Mouse (Mus musculus) retina, postnatal 7 days (tissue): Measurements from ENCODE around the gene Pml.

Experiments
- DNase-seq: peaks from one replicate; pipeline ENCODE4 v3.0.0-alpha.2; 2012; ENCODE audit warnings: low read depth, low spot score

Pml gene

GRCm38 (mm10) chr9:58201861-58202549 is 47.6 kb downstream of the Pml start:
- no peak for DNase-seq

- no peak for DNase-seq
Measured at GRCm38 (mm10) chr9:58201091-58201842, 48.3 kb downstream of the Pml start.

DNA sequence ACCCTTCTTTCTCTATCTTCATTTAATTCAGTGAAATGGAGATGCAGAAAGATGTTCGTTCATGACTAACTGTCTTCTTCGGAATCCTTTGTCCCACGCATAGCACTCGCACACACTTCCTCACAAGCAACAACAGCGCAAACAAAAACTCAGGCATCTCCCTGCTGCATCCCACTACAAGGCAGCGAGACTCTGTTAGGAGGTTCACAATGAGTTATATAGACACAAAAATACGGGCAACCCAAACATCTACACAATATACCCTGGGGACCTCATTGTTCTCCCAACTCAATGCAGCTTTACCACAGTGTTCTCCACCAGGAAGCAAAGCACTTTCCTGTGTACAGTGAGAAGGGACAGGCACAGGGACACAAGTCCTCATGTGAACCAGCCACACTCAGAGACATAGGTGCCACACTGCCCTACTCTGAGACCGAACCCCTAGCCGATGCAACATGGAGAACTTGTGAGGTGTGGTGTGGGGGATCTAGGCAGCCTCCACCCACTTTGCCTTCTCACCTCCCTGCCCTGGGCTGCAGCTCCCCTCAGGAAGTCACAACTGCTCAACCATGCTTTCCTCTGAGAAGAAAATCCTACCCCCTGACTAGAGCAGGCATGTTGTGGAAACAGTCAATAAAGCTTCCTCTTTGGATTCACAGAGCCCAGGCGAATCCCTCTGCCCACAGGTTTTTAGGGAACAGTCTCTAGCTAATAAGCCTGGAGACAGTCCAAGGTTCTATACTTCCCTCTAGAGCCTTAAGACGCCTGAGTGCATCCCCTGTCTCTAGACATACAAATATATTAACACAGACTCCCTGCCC is 49.1 kb downstream of the Pml start:
- DNase-seq = no peak

DNA sequence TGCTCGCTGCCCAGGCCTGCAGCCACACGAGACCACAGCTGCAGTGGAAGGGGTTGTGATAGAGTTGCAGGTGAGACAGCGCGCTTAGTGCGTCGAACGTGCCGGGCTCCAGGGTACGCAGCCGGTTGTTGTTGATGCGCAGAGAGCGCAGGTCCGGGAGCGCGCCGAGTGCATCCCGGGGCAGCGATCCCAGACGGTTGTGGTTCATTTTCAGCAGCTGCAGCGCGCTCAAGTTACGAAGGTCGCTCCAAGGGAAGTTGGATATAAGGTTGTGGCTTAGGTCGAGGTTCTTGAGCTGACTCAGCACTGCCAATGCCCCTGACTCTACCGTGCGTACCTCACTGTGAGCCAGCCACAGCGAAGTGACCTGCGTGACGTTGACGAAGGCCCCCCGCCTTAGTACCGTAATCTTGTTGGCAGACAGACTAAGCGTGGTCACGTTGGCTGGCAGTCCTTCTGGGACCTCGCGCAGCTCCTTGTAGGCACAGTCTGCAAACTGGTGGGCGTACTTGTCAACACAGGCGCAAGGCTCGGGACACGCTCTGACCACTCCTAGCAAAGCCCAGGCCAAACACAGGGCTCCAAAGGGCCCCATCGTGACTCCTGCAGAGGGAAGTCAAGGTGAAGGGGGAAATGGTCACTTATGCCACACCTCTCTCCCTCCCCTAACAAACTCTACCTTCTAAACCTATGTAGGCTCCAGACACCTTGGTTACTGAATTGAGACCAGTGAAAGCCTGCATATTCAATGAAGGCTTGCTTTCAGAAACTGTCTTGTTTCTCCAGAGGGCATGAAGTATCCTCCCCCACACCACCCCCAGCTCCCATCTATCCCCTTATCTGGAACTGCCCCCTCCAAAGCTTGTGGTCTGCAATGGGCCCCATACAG is 50.0 kb downstream of the Pml start:
- no peak for DNase-seq

GRCm38 (mm10) chr9:58198801-58199371 is 50.7 kb downstream of the Pml start:
- DNase-seq = no peak

DNA sequence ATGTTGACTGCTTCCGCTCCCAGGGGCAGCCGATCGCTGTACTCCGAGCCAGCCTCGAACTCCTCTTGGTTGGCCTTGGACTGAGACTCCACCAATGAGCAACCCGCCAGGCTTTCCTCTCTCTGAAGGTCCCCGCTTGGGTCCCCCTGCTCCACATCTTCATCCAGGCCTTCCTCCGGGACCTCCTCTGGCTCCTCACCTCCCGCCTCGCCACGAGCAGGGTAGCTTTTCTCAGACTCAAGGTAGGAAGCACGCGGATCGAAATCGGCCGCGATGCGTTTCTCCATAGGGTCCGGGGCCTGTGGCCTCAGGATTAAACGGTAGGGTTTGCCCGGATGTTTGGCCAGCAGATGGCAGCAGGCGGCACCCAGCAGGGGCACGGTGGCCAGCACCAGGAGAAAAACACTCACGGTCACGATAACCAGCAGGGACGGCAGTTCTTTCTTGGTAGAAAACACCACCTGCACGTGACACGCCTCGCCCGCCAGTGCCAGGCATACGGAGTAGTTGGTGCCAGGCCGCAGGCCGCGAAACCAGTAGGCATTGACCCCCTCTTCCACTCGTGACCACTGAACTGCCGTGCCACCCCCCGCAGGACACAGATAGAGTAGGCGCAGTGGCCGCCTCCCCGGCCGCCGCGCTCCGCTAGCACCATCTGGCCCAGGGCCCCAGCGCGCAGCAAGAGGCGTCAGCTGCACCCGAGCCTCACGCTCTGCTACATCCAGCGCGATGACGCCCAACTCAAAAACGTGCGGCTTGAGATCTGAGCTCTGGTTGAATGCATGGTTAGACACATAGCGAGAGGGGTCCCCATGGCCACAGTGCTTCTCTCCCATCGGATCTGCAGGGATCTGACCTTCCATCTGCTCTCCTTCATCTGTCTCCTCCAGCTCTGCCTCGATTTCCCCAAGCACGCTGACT is 51.5 kb downstream of the Pml start:
- no peak for DNase-seq

- no peak for DNase-seq
Measured at GRCm38 (mm10) chr9:58196610-58197567, 52.7 kb downstream of the Pml start.

DNA sequence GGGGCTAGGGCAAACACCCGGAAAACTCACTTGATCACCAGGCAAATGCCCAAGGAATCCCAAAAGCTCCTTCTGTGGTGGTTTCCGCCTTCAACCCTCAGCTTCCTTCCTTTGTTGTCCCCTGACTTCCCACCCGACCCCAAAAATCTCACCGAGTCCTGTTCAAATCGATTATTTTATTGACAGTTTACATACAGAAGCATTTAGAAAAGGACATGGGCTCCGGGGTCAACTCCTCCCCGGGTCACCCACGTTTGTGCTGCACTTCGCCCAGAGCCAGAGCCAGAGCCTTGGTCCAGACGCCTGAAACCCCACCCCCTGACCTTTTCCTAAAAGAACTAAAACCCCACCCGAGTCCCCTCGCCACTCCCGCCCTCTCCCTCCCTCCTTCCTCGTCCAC is 53.4 kb downstream of the Pml start:
- no peak for DNase-seq

DNA sequence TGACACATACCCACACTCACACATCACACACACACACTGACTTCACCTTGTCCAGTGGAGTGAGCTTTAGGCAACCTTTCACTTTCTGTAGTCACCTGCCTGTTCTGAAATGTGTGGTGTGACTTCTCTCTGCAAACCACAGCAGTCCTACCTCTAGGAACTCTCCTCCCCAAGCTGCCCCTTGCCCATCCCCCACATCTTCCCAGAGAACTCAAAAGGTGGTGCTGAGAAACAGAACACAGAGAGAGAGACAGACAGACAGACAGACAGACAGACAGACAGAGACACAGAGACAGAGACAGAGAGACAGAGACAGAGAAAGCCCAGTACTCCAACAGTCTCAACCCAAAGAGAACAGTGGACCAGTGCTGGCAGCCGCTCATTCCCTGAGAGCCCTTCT is 53.9 kb downstream of the Pml start:
- no peak for DNase-seq

DNA sequence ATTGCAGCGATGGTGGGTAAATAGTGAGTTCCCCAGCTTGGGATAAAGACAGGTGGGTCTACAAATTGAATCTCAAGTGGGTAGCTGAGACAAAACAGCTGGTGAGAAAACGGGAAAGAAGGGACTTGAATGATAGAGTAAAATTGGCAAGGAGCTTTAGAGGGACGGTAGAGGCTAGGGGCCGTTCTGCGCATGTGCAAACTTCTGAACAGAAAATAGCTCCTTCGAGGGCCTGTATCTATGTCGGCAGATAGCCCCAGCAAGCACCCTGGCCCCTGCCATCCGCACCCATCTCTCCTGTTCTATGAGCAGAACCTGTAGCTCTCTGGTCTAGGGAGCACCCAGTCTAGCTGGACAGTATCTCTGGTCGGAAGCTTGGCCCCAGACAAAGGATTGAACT is 55.4 kb downstream of the Pml start:
- no peak for DNase-seq

DNA sequence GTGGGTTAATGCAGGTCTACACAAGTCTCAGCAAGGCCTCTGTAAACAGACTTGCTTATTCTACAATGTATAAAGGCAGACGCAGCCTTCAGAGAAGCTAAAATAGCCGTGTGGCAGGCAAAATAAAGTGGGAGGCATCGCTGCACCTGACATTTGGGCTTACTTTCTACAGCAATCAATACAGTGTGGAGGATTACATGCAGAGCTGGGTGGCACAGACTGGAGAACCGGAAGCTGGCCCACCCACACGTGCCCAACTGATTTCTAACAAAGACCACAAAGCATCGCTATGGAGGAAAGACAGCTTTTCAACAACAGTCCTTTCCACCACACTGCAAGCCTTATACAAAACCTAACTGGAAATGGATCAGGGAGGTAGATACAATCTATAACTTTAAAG is 65.1 kb downstream of the Pml start:
- DNase-seq = no peak

- no peak for DNase-seq
Measured at GRCm38 (mm10) chr9:58179390-58179789, 70.2 kb downstream of the Pml start.

DNA sequence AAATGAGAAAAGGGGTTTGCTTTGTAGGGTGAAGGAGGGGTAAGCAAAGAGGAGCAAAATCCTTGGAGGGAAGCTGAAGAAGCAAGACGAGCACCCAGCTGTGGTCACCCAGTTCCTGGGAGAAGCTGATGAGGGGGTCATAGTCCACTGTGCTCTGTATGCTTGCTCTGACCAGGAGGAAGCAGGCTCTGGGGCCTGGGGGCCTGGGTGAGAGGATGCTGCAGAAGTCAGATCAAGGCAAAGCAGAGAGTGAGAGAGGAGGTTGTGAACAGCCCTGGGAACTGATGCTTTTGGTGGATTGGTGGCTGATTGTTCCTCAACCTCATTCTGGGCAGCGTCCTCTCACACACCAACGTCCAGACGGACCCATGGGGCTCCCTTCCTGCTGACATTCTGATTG is 72.4 kb downstream of the Pml start:
- no peak for DNase-seq

- no peak for DNase-seq
Measured at GRCm38 (mm10) chr9:58175745-58176487, 73.7 kb downstream of the Pml start.

DNA sequence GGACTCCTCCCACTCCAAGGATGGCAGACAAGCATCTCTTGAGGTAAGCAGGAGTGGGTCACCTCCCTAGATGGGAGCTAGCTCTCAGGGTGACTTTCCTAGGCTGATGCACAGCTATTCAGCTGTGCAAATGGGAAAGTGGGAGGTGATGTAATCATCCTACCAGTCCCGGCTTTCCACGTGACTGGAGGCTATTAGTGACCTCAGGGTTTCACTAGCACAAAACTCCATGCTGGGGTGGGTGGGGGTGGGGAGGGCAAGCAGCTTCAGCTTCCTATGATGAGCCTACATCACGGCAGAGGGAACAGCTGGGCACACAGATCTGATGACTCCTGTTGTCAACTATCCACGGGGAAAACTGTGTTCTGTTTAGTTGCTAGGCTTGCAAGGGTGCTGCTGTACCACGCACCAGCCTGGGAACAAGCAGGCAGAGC is 74.8 kb downstream of the Pml start:
- DNase-seq = no peak

- no peak for DNase-seq
Measured at GRCm38 (mm10) chr9:58172863-58173262, 76.7 kb downstream of the Pml start.

DNA sequence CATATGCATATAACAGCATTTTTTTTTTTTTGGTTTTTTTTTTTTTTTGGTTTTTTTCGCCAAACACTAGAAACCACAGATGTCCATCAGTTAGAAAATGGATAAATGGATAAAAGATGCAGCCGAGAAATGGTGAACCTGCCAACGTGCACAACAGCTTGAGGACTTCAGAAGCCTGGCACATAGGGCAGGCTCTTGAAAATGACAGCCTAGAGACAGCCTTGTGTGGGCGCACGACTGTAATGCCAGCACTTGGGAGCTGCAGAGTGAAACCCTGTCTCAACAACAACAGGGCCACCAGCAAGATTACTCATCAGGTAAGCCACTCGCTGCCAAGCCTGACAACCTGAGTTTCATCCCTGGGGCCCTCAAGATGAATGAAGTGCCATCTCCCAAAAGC is 80.2 kb downstream of the Pml start:
- DNase-seq = no peak

DNA sequence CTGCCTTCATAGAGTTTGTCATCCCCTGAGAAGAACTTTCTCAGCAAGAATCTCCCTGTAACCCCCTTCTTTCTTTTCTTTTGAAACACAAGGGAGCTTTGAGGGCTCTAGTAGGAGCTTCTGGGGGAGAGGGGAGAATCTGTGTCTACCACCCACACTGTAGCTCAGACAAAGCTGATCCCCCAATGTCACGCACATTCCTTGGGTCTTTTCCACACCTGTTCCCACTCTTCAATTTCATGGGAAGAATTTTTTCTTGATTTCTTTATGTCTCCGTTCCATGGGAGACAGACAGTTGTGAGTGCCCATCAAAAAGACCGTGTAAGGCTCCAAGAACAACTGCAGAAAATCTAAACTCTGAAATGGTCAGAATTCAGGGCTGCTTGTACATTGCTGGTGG is 80.7 kb downstream of the Pml start:
- no peak for DNase-seq
